Mouse (Mus musculus): Measurements from ENCODE around the gene Kank3. TPM values are rescaled to one million over a fixed set of nuclear protein-coding genes. Genes with fewer than 3 reads are reported as not detected.

Kank3 gene
- total RNA-seq, 2 experiments from 2014 or later: 35.2 to 40.6 TPM

GRCm38 (mm10) chr17:33782067-33782466 lies 28.3 kb upstream of the Kank3 start:
- Histone ChIP-seq H3K4me3 (peak overlapping the region; percentile 32; the same call in 1 of the 2 replicates), H3K27ac (0 out of 2 replicates have a peak overlapping the region, but pooled peaks have one; percentile 19)
- TF ChIP-seq CTCF (conservative IDR thresholded peaks at IDR 0.05): peak; percentile 23; the same call in 1 of the 2 replicates
- DNase-seq (ENCODE audit: low spot score in 2 of 2): no peak

GRCm38 (mm10) chr17:33783408-33783807 lies 26.9 kb upstream of the Kank3 start:
- no peak for TF ChIP-seq CTCF (conservative IDR thresholded peaks at IDR 0.05)
- H3K4me3 ChIP-seq: no peak overlapping the region
- H3K27ac ChIP-seq: no peak overlapping the region
- no peak for DNase-seq (ENCODE audit: low spot score in 2 of 2)

DNA sequence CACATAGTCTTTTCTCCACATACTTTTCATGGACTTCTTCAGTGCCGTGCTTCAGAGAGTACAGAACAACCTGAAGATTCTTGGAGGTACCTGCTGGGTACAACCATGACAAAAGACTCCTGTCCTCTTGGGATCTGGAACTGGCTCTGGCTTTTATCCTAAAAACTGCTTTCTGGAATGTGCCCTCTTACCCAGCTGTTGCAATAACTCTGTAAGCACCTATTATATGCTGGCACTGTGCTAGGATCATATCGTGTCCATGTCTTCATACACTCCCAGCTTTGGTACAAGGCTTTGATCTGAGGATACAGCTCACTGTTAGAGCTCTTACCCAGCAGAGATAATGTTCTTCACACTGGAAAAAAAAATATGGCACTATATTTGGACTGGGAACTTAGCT lies 25.4 kb upstream of the Kank3 start:
- no peak overlapping the region for H3K4me3 ChIP-seq
- no peak for DNase-seq (ENCODE audit: low spot score in 2 of 2)
- TF ChIP-seq CTCF (conservative IDR thresholded peaks at IDR 0.05): no peak
- no peak overlapping the region for H3K27ac ChIP-seq

DNA sequence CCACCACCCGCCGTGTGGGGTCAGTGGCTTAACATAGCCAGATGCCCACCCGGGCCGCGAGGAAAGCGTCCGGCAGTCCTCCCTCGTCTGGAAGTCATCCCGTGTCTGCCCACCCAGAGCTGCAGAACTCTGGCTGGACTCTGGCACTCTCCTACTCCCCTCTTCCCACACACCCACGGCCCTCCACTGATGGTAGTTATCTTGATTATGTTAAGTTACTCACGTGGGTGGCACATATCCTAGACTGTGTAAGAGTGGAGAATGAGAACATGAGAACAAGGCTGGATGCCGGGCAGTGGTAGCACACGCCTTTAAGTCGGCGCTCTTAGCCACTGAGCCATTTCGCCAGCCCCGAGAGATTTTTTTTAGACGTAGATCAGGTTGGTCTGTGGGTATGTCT lies 23.9 kb upstream of the Kank3 start:
- Histone ChIP-seq H3K4me3 (no peak overlapping the region), H3K27ac (no peak overlapping the region)
- DNase-seq (ENCODE audit: low spot score in 2 of 2): no peak
- no peak for TF ChIP-seq CTCF (conservative IDR thresholded peaks at IDR 0.05)

DNA sequence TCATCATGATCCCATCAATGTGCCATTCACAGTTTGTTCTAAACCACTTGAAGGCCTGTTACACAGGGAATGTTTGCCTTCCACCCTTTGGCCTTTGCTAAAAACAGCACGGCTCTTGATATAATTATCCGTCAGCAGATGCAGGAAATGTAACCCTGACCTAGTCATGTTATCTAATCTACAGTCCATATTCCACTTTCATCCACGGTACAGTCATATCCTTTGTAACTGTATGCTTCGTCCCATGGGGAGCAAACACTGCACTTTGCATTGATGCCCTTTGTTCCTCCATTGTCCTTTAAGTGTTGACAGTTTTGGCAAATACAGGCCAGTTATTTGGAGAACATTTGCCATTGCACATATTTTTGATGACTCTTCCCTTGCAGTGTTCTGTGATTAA lies 21.6 kb upstream of the Kank3 start:
- Histone ChIP-seq H3K27ac (no peak overlapping the region), H3K4me3 (no peak overlapping the region)
- no peak for TF ChIP-seq CTCF (conservative IDR thresholded peaks at IDR 0.05)
- no peak for DNase-seq (ENCODE audit: low spot score in 2 of 2)

GRCm38 (mm10) chr17:33798306-33798705 lies 12.0 kb upstream of the Kank3 start:
- TF ChIP-seq CTCF (conservative IDR thresholded peaks at IDR 0.05): peak; percentile 65
- Histone ChIP-seq H3K27ac (no peak overlapping the region), H3K4me3 (no peak overlapping the region)
- no peak for DNase-seq (ENCODE audit: low spot score in 2 of 2)

GRCm38 (mm10) chr17:33799277-33799676 lies 11.0 kb upstream of the Kank3 start:
- H3K4me3 ChIP-seq: no peak overlapping the region
- H3K27ac ChIP-seq: no peak overlapping the region
- no peak for TF ChIP-seq CTCF (conservative IDR thresholded peaks at IDR 0.05)
- DNase-seq (ENCODE audit: low spot score in 2 of 2): no peak

DNA sequence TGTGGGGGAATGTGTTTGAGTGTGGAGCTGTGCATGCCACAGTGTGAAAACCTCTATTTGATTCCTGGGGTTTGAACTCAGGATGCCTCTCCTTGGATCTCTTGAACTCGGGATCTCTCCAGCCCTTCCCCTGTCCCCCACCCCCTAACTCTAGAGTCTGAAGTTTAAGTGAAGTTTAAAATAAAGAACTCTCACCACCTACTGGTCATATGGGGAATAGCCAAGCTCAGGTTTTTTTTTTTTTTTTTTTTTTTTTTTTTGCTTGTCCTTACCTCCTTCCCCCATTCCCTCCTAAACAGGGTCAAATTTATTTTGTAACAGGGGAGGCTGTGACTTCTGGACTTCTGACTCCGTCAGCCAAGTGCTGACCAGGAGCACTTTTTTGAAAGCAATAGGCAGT lies 8.1 kb upstream of the Kank3 start:
- Histone ChIP-seq H3K4me3 (no peak overlapping the region), H3K27ac (no peak overlapping the region)
- peak; percentile 79 for TF ChIP-seq CTCF (conservative IDR thresholded peaks at IDR 0.05)
- DNase-seq (ENCODE audit: low spot score in 2 of 2): no peak

DNA sequence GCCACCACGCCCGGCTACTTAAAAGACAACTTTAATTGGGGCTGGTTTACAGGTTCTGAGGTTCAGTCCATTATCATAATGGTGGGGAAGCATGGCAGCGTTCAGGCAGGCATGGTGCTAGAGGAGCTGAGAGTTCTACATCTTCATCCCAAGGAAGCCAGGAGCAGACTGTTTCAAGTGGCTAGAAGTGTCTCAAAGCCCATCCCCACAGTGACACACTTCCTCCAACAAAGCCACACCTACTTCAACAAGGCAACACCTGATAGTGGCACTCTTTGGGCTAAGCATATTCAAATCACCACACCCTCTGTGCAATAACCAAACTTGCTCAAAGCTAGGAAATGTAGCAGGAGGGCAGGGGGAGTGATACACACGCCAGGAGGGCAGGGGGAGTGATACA lies 6.1 kb upstream of the Kank3 start:
- Histone ChIP-seq H3K27ac (no peak overlapping the region), H3K4me3 (no peak overlapping the region)
- no peak for TF ChIP-seq CTCF (conservative IDR thresholded peaks at IDR 0.05)
- DNase-seq (ENCODE audit: low spot score in 2 of 2): no peak

- no peak for DNase-seq (ENCODE audit: low spot score in 2 of 2)
- Histone ChIP-seq H3K4me3 (no peak overlapping the region), H3K27ac (no peak overlapping the region)
- TF ChIP-seq CTCF (conservative IDR thresholded peaks at IDR 0.05): no peak
Observed at GRCm38 (mm10) chr17:33804745-33805144, 5.6 kb upstream of the Kank3 start.

GRCm38 (mm10) chr17:33807181-33807888 lies 3.0 kb upstream of the Kank3 start:
- no peak for TF ChIP-seq CTCF (conservative IDR thresholded peaks at IDR 0.05)
- Histone ChIP-seq H3K27ac (no peak overlapping the region), H3K4me3 (no peak overlapping the region)
- DNase-seq (ENCODE audit: low spot score in 2 of 2): no peak

- no peak for DNase-seq (ENCODE audit: low spot score in 2 of 2)
- no peak for TF ChIP-seq CTCF (conservative IDR thresholded peaks at IDR 0.05)
- no peak overlapping the region for H3K4me3 ChIP-seq
- H3K27ac ChIP-seq: no peak overlapping the region
Observed at GRCm38 (mm10) chr17:33808192-33808591, 2.1 kb upstream of the Kank3 start.

- TF ChIP-seq CTCF (conservative IDR thresholded peaks at IDR 0.05): no peak
- DNase-seq (ENCODE audit: low spot score in 2 of 2): no peak
- peak overlapping the region; percentile 82 for H3K27ac ChIP-seq
Observed at GRCm38 (mm10) chr17:33811142-33811516, 810 bp downstream of the Kank3 start.

GRCm38 (mm10) chr17:33812475-33812874 lies 2.2 kb downstream of the Kank3 start:
- no peak for DNase-seq (ENCODE audit: low spot score in 2 of 2)
- peak overlapping the region; percentile 13; the same call in 1 of the 2 replicates for H3K4me3 ChIP-seq
- H3K27ac ChIP-seq: peak overlapping the region; percentile 57; the same call in 1 of the 2 replicates
- no peak for TF ChIP-seq CTCF (conservative IDR thresholded peaks at IDR 0.05)

More at GRCm38 (mm10) chr17:33811142-33811516, 810 bp downstream of the Kank3 start:
- H3K4me3 ChIP-seq: peak overlapping the region; percentile 62
